Mouse (Mus musculus): ENCODE measurements around the gene Nyap1. TPM values are rescaled to one million over a fixed set of nuclear protein-coding genes. Genes with fewer than 3 reads are reported as not detected.
"Not testable (repeated sequence)": the region's sequence is repeated elsewhere in the genome, so short reads cannot be mapped to it uniquely, and the experiment has no call there.

The Nyap1 gene
- total RNA-seq, 2 experiments from 2014 or later: 4.9 to 6.5 TPM

DNA sequence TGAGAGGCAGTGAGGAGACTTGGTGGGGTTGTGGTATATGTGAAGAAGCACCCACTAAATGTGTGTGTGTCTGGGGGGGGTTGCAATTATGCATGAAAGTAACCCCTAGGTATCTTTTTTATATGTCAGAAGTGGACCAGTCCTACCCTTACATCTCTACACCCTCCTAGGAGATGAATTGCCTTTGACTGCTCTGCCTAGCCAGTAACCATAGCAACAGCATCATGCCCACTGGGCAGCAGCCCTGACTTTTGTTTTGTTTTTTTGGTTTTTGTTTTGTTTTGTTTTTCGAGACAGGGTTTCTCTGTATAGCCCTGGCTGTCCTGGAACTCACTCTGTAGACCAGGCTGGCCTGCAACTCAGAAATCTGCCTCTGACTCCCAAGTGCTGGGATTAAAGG, 27.1 kb upstream of the Nyap1 start:
- DNase-seq: no peak

DNA sequence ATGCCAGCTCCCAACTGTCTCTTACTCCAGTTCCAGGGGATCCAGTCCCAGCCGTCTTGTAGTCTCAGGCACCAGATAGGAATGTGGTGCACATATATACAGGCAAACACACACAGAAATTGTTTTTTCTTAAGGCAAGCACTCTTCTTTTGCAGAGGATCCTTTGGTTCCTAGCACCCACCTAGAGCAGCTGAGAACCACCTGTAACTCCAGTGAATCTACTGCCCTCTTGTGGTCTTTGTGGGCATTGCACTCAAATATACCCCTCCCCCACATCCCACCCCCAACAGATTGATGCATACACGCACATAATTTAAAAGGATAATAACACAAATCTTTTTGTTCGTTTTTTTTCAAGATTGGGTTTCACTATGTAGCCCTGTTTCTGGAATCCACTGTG, 24.9 kb upstream of the Nyap1 start:
- no peak for DNase-seq

DNA sequence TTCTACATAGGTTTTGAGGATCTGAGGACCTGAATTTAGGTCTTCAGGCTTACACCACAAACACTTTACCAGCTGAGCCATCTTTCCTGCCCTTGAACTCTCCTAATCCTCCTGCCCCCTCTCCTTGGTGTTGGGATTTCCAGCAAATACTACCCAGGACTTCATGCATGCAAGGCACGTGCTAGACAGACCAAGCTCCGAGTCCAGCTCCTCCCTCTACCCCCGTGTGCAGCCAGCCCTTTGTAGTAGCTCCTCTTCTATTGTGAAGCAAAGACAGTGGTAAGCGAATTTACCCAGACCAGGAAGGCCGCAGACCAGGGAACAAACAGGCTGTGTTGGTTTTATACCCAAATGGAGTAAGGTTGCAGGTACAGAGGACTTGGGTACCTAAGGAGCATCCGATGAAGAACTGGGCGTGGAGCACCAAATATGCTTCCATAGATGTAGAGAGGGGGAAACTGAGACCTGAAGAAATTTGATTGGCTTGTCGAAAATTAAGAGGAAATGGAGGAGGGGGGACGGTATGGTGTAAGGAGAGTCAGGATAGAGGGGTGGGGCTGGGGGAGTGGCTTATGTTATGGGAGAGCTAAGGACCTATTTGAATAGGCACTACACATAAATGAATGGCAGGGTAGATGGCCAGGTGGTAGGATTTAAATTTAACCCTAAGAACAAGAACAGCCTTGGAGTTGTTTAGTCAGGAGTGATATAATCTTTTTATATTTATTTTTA, 23.4 kb upstream of the Nyap1 start:
- DNase-seq: no peak

DNA sequence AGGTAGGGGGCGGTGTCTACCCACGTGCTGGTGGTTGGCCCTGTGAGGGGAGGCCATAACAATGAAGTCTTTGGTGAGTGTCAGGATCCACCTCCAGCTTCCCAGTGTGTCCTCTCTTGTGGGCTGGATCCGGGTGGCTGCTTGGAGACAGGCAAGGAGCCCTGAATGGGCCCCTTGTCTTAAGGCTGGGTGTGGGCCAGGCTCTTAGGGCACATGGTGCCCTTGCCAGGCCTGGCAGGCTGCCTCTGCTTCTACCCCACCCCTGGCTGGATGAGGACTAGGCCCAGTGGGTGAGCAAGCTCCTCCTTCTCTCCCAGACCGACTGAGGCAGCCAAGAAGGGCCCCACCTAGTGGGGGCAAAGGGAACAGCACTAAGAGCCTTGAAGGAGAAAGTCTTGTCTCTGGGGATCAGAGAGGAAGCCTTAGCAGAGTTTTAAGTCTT, 18.6 kb upstream of the Nyap1 start:
- peak; percentile 90 for DNase-seq

DNA sequence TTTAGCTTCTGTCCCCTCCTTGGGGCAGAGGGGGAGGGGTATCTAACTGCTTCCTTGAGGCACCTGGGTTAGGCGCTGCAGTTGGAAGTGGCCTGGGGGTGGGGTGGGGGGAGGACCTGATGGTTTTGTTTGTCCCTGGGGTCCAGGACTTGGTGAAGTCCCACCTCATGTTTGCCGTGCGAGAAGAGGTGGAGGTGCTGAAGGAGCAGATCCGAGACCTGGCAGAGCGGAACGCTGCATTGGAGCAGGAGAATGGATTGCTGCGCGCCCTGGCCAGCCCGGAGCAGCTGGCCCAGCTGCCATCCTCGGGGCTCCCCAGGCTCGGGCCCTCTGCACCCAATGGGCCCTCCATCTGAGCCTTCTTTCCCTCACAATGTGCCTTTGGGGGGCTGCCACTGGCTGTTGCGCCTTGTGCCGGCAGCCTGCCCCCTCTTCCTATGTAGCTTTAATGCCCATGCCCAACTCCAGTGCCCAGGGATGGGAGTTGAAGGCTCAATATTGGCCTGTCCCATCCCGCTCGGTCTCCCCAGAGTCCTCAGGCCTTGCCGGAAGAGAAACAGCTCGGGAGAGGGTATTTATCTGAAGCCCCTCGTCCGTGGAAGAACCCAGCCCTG, 17.6 kb upstream of the Nyap1 start:
- DNase-seq: no peak

DNA sequence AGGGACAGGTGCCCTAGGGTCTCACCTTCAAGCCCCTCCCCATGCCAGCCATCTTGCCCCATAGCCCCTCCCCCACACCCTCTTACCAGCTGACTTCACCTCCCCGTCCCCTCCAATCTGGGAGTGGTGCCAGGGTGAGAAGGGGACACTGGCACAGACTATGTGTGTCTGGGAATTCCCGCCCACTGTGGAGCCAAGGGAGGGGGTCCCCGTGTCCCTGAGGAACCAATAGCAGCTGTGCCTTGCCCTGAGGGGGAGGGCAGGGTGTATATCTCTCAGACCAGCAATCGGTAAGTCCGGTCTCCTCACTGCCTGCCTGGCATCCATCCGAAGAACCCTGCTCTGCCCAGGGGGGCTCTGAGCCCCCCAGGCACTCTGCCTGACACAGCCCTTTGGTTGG, 16.5 kb upstream of the Nyap1 start:
- peak; percentile 41 for DNase-seq

DNA sequence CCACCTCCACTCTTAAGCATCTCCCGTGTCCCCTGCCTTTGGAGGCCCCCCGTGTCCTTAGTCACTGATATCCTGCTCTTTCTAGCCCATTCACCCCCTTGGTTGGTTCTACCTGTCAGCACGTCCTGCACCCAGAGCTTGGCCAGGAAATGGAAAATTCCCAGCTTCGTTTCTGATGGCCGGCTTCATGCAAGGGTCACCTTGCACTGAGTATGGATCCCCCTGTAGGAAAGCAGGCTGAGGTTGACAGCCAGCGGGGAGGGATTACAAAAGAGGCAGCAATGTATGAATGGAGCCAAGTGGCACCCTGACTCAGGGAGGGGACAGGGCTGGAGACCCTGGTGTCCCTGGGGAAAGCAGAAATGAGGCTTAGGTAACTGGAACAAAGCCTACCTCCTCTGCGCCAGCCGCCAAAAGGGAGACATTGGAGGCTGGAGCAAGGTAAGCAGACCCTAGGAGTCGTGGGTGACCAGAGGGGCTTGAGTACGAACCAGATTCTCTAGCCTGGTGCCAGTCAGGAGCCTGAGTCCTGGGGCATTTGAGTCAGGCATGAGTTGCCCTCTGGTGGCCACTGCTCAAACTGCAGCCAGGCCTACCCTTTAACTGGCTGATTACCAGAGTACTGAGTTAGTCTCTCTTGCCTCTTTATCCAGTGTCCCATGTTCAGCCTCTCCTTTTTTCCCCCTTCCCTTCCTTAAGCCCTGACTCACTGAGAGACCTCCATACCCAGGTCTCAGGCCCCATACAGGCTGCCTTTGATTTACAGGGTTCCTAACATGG, 15.7 kb upstream of the Nyap1 start:
- DNase-seq: peak; percentile 92

DNA sequence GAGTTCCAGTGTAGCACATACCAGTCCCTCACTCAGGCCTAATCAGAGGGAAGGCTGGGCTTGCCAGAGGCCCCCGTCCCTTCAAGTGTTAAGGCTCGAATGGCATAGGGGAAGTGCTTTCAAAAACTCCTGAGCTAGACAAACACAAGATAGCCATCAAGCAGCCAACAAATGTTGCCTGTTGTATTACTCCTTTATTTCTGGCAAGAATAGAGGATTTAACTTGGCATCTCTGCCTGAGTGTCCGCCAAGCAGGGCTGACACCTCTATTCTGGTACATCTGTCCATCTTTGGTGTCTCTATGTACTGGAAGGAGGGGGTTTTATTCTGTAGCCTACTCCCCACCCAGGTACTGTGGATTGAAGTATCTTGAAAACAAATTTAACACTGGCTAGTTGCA, 14.7 kb upstream of the Nyap1 start:
- no peak for DNase-seq

DNA sequence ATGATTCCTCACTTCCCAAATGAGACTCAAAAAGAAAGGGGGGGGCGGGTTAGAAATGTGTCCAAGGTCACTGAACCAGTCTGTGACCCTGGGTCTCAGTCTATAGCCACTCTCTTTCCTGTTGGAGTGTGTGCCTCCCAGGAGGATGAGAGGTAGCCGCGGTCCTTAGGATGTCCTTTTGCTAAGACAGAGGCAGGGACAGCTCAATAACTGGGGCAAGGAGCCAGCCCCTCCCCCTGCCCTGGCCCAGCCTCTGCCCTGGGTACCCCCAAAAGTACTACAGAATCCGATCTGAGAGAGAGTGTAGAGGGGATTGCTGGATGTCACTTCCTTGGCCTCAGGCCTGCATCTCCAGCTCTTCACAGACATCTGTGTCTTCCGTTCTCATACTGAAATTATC, 14.0 kb upstream of the Nyap1 start:
- no peak for DNase-seq

DNA sequence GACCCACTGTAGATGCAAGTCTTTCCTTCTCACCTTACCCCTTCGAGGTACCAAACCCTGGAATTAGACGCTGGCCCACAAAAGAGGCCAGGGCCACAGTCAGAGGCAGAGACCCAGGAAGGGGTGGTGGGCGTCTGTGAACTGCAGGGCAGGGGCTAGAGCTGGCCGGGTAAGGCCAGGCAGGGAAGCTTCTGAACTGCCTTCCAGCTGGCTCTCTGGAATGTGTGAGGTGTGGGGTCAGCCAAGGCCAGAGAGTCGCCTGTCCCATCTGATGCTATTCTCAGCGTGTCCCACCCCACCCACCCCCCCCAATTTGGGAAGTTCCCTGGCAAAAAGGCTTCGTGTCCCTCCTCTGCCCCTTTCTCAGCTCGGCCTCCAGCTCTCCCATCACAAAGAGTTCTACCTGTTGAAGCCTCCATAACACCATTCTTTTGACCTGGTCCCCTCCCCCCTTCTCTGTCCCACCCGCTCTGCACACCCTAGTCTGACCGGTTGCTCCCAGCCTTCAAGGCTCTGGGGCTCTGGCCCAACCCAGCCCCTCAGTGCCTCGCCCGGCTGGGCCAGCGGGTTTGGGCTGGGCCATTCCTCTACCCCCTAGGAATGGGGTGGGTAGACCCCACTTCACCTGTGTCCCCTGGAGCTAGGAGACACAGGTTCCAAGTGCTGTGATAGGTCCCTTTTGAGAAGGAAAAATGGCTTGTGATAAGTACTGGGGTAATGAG, 11.9 kb upstream of the Nyap1 start:
- no peak for DNase-seq

DNA sequence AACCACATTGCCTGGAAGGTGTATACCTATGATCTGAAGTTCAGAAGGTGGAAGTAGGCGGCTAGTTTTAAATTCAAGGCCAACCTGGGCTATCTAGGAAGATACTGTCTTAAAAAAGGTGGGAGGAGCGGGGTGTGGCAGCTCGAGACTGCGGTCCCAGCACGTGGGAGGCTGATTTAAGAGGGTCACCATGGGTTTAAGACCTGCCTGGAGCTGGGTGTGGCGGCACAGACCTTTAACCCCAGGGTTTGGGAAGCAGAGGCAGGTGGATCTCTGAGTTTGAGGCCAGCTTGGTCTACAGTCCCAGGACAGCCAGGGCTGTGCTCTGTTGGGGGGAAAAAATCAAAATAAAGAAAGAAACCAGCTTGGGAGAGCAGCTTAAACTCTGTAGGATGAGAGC, 10.6 kb upstream of the Nyap1 start:
- DNase-seq: no peak

DNA sequence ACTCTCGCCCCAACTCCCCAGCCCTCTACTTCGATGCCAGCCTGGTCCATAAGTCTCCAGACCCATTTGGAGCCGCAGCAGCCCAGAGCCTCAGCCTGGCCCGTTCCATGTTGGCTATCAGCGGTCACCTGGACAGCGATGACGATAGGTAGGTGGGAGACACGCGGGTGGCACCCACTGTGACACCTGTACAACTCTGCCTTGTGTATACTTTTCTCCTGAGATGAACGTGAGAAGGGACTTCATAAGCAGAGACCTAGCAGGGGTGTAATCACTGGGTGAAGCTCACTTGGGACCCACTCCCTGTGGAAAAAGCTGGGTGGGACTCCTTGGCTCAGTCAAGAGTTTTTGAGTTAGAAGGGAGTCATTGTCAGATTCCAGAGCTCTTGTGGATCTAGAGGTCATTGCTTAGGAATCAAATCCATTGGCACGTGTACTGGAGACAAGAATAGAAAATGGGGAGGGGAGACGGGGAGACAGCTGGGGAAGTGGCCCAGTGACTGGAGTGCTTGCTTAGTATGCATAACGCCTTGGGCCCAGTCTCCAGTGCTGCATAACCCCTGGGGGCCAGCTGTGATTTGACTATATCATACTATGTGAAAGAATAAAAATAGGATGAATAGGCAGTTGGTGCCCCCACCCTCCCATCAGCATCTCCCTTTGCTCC, 9.9 kb upstream of the Nyap1 start:
- no peak for DNase-seq

DNA sequence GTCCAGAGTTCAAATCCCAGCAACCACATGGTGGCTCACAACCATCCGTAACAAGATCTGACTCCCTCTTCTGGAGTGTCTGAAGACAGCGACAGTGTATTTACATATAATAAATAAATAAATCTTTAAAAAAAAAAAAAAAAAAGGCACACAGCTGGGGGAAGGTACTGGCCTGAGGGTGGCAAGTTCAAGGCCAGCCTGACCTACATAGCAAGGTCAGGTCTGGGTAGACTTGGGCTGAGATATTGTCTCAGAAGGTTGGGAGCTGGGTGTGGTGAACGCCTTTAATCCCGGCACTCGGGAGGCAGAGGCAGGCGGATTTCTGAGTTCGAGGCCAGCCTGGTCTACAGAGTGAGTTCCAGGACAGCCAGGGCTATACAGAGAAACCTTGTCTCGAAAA, 8.8 kb upstream of the Nyap1 start:
- DNase-seq: not testable (repeated sequence)

DNA sequence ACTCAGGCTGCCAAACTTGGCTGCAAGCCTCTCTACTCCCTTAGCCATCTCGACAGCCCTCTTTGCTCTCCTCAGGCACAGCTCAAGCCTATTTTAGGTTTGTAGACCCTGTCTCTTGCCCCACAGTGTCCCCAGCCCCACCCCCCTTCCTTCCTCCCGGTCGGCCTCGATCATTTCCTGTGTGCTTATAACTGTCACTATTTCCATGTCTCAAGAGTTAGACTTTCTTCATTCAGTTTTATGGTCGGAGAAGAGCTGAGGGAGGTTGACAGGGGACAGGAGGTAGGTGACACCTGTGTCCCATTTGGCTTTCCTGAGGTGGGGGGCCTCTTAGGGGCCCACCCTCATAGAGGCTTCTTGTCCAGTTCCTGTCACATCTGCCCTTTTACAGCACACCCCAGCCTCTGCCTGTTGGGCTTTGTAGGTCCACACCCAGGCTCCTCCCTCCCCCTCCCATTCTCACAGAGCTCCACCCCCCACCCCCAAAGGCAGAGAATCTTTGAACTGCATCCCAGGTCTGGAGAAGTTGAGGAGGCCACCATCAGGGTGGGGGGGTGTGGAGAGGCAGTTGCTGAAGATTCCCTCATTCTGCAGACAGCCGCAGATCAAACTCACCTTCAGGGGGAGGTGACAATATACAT, 7.9 kb upstream of the Nyap1 start:
- peak; percentile 28 for DNase-seq

DNA sequence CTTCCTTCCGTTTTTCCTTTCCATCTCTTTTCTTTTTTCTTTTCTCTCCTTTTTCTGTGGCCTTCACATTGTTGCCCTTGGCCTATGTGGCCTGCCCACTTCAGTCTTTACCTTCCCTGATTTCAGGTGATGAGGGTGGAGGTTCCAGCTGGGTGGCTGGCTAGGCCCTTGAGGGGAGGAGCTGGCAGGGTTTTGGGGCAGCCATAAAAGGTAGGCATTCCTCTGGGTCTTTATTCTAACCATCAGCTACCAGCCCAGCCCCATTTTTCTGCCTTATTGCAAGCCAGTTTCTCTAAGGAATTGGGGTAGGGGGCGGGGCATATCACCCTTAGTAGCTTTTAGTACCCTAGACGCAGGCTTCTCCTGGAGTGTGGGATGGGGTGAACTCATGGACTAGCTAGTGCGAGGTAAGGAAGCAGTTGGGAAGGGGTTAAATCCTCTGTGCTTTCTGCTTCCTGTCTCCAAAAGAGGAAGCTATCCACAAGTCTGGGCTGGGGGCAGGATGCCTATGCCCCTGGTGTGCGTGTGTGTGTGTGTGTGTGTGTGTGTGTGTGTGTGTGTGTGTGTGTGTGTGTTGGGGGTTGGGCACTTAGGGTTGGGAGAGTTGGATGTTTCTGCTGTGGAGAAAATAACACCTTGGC, 6.8 kb upstream of the Nyap1 start:
- DNase-seq: peak; percentile 29

DNA sequence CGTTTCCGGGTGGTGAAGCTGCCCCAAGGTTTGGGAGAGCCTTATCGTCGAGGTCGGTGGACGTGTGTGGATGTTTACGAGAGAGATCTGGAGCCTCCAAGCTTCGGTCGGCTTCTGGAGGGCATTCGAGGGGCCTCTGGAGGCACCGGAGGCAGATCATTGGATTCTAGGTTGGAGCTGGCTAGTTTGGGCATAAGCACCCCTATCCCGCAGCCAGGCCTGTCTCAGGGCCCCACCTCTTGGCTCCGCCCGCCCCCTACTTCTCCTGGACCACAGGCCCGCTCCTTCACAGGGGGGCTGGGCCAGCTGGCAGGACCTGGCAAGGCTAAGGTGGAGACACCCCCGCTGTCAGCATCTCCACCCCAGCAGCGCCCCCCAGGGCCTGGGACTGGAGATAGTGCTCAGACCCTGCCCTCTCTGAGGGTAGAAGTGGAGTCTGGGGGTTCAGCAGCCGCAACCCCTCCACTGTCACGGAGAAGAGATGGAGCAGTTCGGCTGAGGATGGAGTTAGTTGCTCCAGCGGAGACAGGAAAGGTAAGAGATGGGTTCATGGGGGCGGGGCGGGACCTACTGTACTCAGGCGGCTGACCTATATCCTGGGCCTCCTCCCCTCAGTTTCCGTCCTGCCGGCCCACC, 6.0 kb upstream of the Nyap1 start:
- peak; percentile 64 for DNase-seq

DNA sequence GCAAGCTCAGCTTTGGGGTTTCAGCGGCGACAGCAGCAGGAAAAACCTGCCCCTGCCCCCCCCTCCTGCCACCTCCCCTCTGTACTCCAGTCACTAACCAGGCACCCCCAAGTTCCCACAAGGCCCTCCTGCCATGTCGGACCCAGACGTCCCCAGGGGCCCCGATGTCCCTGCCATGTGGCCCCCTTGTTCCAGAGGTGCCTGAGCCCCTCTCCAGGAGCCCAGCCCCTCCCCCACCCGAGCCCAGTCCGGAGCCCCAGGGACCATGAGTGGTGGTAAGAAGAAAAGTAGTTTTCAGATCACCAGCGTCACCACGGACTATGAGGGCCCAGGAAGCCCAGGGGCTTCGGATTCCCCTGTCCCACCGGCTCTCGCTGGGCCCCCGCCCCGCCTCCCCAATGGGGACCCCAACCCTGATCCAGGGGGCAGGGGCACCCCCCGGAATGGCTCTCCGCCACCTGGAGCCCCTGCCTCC, 5.5 kb upstream of the Nyap1 start:
- DNase-seq: peak; percentile 59

DNA sequence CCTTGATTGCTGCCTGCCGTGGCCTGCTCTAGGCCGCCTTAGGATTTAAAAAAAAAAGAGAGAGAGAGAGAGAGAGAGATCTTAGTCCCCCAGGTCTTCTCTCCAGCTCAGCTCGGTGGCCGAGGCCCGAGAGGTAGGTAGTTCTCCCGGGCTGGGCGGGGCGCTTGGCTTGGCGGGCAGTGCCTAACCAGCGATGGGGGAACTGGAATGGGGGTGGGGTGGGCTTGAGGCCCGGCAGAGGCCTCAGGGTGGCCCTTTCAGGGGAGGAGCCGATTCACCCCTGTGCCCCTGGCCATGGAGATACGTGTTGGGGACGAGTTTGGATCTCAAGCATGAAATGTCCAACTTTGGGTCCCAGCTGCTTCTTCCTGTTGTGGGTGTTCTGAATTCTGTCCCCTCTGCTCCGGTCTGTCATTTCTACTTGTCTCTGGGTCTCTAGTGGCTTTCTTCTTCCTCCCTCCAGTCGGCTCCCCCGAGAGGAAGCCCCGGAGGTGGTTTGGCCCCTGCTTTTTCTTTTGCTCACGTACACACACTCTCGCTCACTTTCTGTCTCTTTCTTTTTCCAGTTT, 5.0 kb upstream of the Nyap1 start:
- DNase-seq: peak; percentile 84

DNA sequence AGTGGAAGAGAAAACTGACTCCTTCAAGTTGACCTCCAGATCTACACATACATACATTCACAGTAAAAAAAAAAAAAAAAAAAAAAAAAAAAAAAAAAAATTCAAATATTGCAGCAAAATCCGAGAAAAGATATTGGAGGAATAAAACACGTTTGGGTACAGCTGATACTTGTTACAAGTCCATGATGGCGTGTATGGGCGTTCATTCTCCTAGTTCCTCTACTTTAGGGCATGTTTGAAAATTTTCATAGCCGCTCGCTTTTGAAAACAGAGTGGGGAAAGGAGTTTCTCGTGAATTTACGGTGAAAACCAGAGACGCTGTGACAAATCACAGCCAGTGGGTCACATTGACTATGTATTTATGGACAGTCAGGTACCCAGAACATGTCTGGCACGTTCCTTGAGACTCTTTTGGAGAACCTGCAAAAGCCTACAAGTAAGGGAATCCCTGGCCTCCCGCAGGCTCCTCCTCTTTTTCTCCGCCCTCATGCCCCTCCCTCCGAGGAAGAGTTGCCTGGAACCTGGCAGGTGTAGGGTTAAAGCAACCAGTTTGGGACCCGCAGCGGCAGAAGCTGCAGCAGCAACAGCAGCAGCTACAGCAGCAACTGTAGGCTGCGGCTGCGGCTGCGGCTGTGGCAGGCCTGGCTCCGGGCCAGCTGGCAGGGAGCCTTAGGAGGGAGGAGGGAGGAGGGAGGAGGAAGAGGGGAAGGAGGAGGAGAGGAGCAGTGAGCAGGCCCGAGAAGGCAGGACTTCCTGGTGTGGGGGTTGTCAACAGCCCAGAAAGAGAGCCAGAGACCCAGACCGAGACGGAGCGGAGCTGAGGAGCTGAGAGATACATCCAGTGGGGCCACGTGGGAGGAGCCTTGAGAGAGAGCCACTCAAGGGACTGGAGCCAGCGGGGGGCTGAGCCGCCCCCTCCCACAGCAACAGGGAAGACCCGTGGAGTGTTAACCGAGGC, 4.1 kb upstream of the Nyap1 start, which contains the start of gene Tsc22d4:
Gene Tsc22d4 (plus strand): TSS at position 517 of the 958 bp plus-strand sequence.
- DNase-seq: peak; percentile 96
